Mouse (Mus musculus): ENCODE measurements at regions not wholly inside any gene's neighbourhood (a gene's known extent, or its start where the extent isn't known, plus 50 kb on each side); places are given as distances from the start of the nearest gene placed in this dataset.

GRCm38 (mm10) chr15:62131686-62132085 is 1208.9 kb upstream of the A1bg start:
- Histone ChIP-seq H3K27me3 (ENCODE audit: insufficient read depth, low read length) (no peaks in the 10 kb centered on the region), H3K27ac (no peak overlapping the region), H3K36me3 (ENCODE audit: insufficient read depth, low read length) (no peaks in the 10 kb centered on the region), H3K9me3 (replicated peaks; ENCODE audit: low read length) (no peaks in the 10 kb centered on the region), H3K9ac (ENCODE audit: low read depth, low read length) (no peak overlapping the region), H3K4me2 (ENCODE audit: low read length) (no peak overlapping the region), H3K4me1 (replicated peaks; ENCODE audit: insufficient read depth, low read length) (peaks cover 24% of the 10 kb centered on the region; the same call in 1 of the 2 replicates), H3K4me3 (replicated peaks; ENCODE audit: low read depth, low read length) (no peak overlapping the region)
- WGBS, result 63% methylated on average over 3 of the region's 3 CpGs
- no peak for TF ChIP-seq CTCF (IDR thresholded peaks at IDR 0.05; ENCODE audit: low read depth)
- DNase-seq (ENCODE audit: low spot score) (no peak), ATAC-seq (replicated peaks; ENCODE audit: low FRiP score, low read depth) (no peak)

DNA sequence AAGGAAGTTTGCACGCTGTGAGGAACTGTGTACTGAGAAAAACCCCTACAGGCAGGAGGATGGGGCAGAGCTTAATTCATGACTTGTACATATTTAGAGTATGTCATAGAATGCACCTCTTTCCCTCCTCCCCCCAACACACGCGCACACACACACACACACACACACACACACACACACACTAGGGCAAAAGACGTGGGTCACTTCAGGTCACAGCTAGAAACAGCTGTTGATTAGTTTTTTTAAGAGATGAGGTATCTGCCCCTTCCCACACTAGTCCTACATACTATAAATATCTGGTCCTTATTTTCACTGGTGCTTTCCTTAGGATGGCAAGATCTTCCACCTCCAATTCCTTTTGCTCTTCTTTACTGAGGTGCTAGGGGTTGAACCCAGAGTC is 1207.7 kb upstream of the A1bg start:
- Histone ChIP-seq H3K36me3 (ENCODE audit: insufficient read depth, low read length) (no peaks in the 10 kb centered on the region), H3K4me1 (replicated peaks; ENCODE audit: insufficient read depth, low read length) (peaks cover 24% of the 10 kb centered on the region; the same call in 1 of the 2 replicates), H3K9me3 (replicated peaks; ENCODE audit: low read length) (no peaks in the 10 kb centered on the region), H3K9ac (ENCODE audit: low read depth, low read length) (no peak overlapping the region), H3K27ac (no peak overlapping the region), H3K4me2 (ENCODE audit: low read length) (no peak overlapping the region), H3K27me3 (ENCODE audit: insufficient read depth, low read length) (no peaks in the 10 kb centered on the region), H3K4me3 (replicated peaks; ENCODE audit: low read depth, low read length) (no peak overlapping the region)
- DNase-seq (ENCODE audit: low spot score), result no peak
- TF ChIP-seq CTCF (IDR thresholded peaks at IDR 0.05; ENCODE audit: low read depth), result no peak
- 76% methylated on average over 3 of the region's 4 CpGs for WGBS
- no peak for ATAC-seq (replicated peaks; ENCODE audit: low FRiP score, low read depth)

DNA sequence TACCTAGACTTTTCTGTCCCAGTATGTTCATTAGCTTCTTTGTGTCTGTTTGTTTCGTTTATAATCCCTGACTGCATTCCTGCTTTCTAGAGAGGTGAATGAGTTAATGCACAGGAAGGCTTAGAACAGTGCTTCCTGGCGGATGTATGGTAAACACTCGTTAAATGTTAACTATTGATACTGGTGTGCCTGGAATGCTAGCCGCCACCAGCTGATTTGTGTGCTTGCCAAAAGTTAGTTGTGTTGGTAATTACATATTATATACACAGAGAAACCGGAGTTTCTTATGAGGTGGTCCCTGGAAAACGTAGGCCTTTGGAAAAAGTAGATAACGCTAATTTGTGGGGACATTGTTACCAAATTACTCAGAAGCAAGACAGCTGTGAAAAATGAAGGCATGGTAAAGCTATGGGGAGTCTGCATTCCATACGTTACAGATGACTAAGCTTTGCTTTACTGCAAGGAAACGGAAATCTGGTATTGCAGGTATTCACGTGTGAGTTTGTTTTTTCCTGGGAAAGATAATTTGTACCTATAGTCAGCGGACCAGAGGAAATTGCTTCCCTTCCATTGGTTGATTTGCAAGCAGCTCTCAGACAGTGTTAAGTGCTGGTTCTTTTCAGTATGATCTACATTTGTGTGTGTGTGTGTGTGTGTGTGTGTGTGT is 1205.9 kb upstream of the A1bg start:
- Histone ChIP-seq H3K4me3 (replicated peaks; ENCODE audit: low read depth, low read length) (no peak overlapping the region), H3K9me3 (replicated peaks; ENCODE audit: low read length) (no peaks in the 10 kb centered on the region), H3K27ac (peak overlapping the region; percentile 68), H3K27me3 (ENCODE audit: insufficient read depth, low read length) (no peaks in the 10 kb centered on the region), H3K4me2 (ENCODE audit: low read length) (0 out of 2 replicates have a peak overlapping the region, but pooled peaks have one; percentile 16), H3K36me3 (ENCODE audit: insufficient read depth, low read length) (no peaks in the 10 kb centered on the region), H3K9ac (ENCODE audit: low read depth, low read length) (no peak overlapping the region), H3K4me1 (replicated peaks; ENCODE audit: insufficient read depth, low read length) (peaks cover 24% of the 10 kb centered on the region; the same call in 1 of the 2 replicates)
- ATAC-seq (replicated peaks; ENCODE audit: low FRiP score, low read depth) (peak; percentile 50; the same call in 1 of the 2 replicates), DNase-seq (ENCODE audit: low spot score) (no peak)
- TF ChIP-seq CTCF (IDR thresholded peaks at IDR 0.05; ENCODE audit: low read depth), result peak; percentile 22; the same call in 1 of the 2 replicates
- 31% methylated on average over 11 of the region's 11 CpGs for WGBS

DNA sequence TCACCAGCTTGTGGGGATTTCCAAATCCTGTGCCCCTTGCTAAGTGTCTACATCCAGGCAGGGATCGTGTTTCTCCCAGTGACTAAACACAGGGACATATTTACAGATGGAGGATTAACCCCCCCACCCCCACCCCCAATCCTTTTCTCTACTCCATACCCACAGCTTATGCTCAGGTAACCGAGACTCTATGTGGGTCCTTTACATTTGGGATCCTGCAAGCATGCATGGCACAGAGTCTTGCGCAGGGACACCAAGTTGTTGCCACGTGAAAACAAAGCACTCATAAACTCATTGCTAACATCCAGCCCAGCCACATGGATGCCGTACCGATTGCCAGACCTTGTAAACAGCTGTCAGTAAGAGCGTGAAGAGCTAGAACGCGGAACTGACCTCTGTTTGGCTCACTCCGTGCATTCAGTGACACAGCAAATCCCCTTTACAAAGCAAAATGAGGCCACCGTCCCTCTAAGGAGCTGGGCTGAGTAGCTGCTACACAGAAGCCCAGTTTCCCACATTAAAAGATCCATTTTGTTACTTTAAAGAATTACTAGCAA is 1204.9 kb upstream of the A1bg start:
- Histone ChIP-seq H3K27ac (no peak overlapping the region), H3K4me1 (replicated peaks; ENCODE audit: insufficient read depth, low read length) (peaks cover 21% of the 10 kb centered on the region; the same call in 1 of the 2 replicates)

GRCm38 (mm10) chr15:62125718-62126117 is 1202.9 kb upstream of the A1bg start:
- TF ChIP-seq CTCF (IDR thresholded peaks at IDR 0.05; ENCODE audit: low read depth), result no peak
- no peaks in the 10 kb centered on the region for H3K9me3 ChIP-seq (replicated peaks; ENCODE audit: low read length)
- ATAC-seq (replicated peaks; ENCODE audit: low FRiP score, low read depth) (no peak), DNase-seq (ENCODE audit: low spot score) (no peak)
- H3K9ac ChIP-seq (ENCODE audit: low read depth, low read length), result no peak overlapping the region
- WGBS, result 80% methylated on average over 7 of the region's 7 CpGs
- no peak overlapping the region for H3K4me2 ChIP-seq (ENCODE audit: low read length)
- H3K36me3 ChIP-seq (ENCODE audit: insufficient read depth, low read length), result no peaks in the 10 kb centered on the region
- peaks cover 11% of the 10 kb centered on the region; the same call in 1 of the 2 replicates for H3K4me1 ChIP-seq (replicated peaks; ENCODE audit: insufficient read depth, low read length)
- H3K4me3 ChIP-seq (replicated peaks; ENCODE audit: low read depth, low read length), result no peak overlapping the region
- H3K27me3 ChIP-seq (ENCODE audit: insufficient read depth, low read length), result no peaks in the 10 kb centered on the region
- H3K27ac ChIP-seq, result no peak overlapping the region

More for the DNA sequence above, 1204.9 kb upstream of the A1bg start:
- no peaks in the 10 kb centered on the region for H3K9me3 ChIP-seq (replicated peaks; ENCODE audit: low read length)
- no peak for DNase-seq (ENCODE audit: low spot score)
- TF ChIP-seq CTCF (IDR thresholded peaks at IDR 0.05; ENCODE audit: low read depth), result no peak
- no peaks in the 10 kb centered on the region for H3K27me3 ChIP-seq (ENCODE audit: insufficient read depth, low read length)
- no peaks in the 10 kb centered on the region for H3K36me3 ChIP-seq (ENCODE audit: insufficient read depth, low read length)
- ATAC-seq (replicated peaks; ENCODE audit: low FRiP score, low read depth), result no peak
- no peak overlapping the region for H3K9ac ChIP-seq (ENCODE audit: low read depth, low read length)
- H3K4me3 ChIP-seq (replicated peaks; ENCODE audit: low read depth, low read length), result no peak overlapping the region
- no peak overlapping the region for H3K4me2 ChIP-seq (ENCODE audit: low read length)
- 42% methylated on average over 11 of the region's 11 CpGs for WGBS

DNA sequence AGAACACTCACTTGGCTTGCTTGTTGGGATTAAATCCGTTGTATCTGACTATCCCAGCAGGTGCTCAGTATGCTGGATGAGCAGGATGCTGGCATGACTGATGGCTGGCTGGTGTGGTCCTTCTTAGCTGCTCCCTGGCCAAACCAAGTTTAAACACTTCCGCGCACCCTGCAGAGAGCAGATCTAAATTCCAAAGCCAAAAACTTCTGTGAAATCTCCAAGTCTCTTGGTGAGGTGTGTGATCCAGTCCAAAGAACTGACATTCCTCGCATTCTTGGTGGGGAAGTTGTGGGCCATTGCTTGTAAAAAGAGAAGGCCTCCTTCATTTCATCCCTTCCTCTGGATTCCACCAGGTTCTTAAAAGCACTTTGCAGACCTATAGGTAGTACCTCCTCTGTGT is 1200.9 kb upstream of the A1bg start:
- 67% methylated on average over 4 of the region's 4 CpGs for WGBS
- H3K4me1 ChIP-seq (replicated peaks; ENCODE audit: insufficient read depth, low read length), result peaks cover 10% of the 10 kb centered on the region

More for the DNA sequence above, 1200.9 kb upstream of the A1bg start:
- TF ChIP-seq CTCF (IDR thresholded peaks at IDR 0.05; ENCODE audit: low read depth), result no peak
- Histone ChIP-seq H3K9me3 (replicated peaks; ENCODE audit: low read length) (no peaks in the 10 kb centered on the region), H3K9ac (ENCODE audit: low read depth, low read length) (no peak overlapping the region), H3K27me3 (ENCODE audit: insufficient read depth, low read length) (no peaks in the 10 kb centered on the region), H3K27ac (no peak overlapping the region), H3K4me3 (replicated peaks; ENCODE audit: low read depth, low read length) (no peak overlapping the region), H3K36me3 (ENCODE audit: insufficient read depth, low read length) (no peaks in the 10 kb centered on the region), H3K4me2 (ENCODE audit: low read length) (no peak overlapping the region)
- DNase-seq (ENCODE audit: low spot score) (no peak), ATAC-seq (replicated peaks; ENCODE audit: low FRiP score, low read depth) (no peak)
